Mouse (Mus musculus) urinary bladder, postnatal 25 days (tissue): ENCODE data around the gene Ccdc88b.
A peak's percentile ranks its signal among the peaks of the same experiment; 100 is the strongest.

Experiments
- DNase-seq: peaks from one replicate; pipeline ENCODE4 v3.0.0; 2022; ENCODE audit warnings: low spot score

Gene Ccdc88b

GRCm38 (mm10) chr19:6857003-6857360 is 1.0 kb downstream of the Ccdc88b start:
- no peak for DNase-seq

GRCm38 (mm10) chr19:6856281-6857002 is 1.6 kb downstream of the Ccdc88b start:
- DNase-seq, result no peak

GRCm38 (mm10) chr19:6855225-6856031 is 2.6 kb downstream of the Ccdc88b start:
- DNase-seq, result no peak

- DNase-seq, result no peak
Measured at GRCm38 (mm10) chr19:6854658-6855057, 3.4 kb downstream of the Ccdc88b start.

GRCm38 (mm10) chr19:6853903-6854302 is 4.1 kb downstream of the Ccdc88b start:
- DNase-seq, result no peak

- no peak for DNase-seq
Measured at GRCm38 (mm10) chr19:6852393-6853305, 5.4 kb downstream of the Ccdc88b start.

GRCm38 (mm10) chr19:6851497-6851896 is 6.5 kb downstream of the Ccdc88b start:
- no peak for DNase-seq

- no peak for DNase-seq
Measured at GRCm38 (mm10) chr19:6849506-6850068, 8.4 kb downstream of the Ccdc88b start.

- DNase-seq, result no peak
Measured at GRCm38 (mm10) chr19:6847841-6848517, 10.0 kb downstream of the Ccdc88b start.

- DNase-seq, result no peak
Measured at GRCm38 (mm10) chr19:6846050-6846449, 12.0 kb downstream of the Ccdc88b start.

GRCm38 (mm10) chr19:6842353-6842752 is 15.7 kb downstream of the Ccdc88b start:
- no peak for DNase-seq

- no peak for DNase-seq
Measured at GRCm38 (mm10) chr19:6841292-6841597, 16.8 kb downstream of the Ccdc88b start.

GRCm38 (mm10) chr19:6840475-6841291 is 17.3 kb downstream of the Ccdc88b start, which contains the start of gene Rps6ka4:
Gene Rps6ka4 (minus strand): TSS chr19:6840636.
- DNase-seq, result peak; percentile 77

GRCm38 (mm10) chr19:6839615-6840474 is 18.2 kb downstream of the Ccdc88b start:
- peak; percentile 32 for DNase-seq

GRCm38 (mm10) chr19:6832363-6832762 is 25.6 kb downstream of the Ccdc88b start:
- no peak for DNase-seq

- no peak for DNase-seq
Measured at GRCm38 (mm10) chr19:6831331-6831730, 26.7 kb downstream of the Ccdc88b start.

GRCm38 (mm10) chr19:6830556-6831316 is 27.3 kb downstream of the Ccdc88b start:
- no peak for DNase-seq

- DNase-seq, result no peak
Measured at GRCm38 (mm10) chr19:6829870-6830555, 28.0 kb downstream of the Ccdc88b start.
